Mouse (Mus musculus) lung, embryonic 16.5 days (tissue): Measurements from ENCODE around the gene Tctex1d2. TPM values are rescaled to one million over a fixed set of nuclear protein-coding genes. Genes with fewer than 3 reads are reported as not detected.

Experiments used
- ATAC-seq: fragments of 200-750 bp; cut with Nextera tagmentation; 2 replicates; pipeline ENCODE4 v1.8.0; 2017; ENCODE audit warnings: low read depth, mild to moderate bottlenecking, moderate library complexity
- H3K27ac ChIP-seq: fragments of 300-500 bp; sonication (generic); 2 replicates; pipeline ENCODE4 v1.5.1; 2014; ENCODE audit warnings: mild to moderate bottlenecking, control low read depth, low read length
- H3K27me3 ChIP-seq: fragments of 300-500 bp; sonication (generic); 2 replicates; pipeline ENCODE4 v1.6.1; 2014; ENCODE audit warnings: low read depth, low read length, mixed read lengths; ENCODE audit not compliant: control insufficient read depth, insufficient read depth
- H3K36me3 ChIP-seq: fragments of 300-500 bp; sonication (generic); 2 replicates; pipeline ENCODE4 v1.6.1; 2014; ENCODE audit warnings: low read length; ENCODE audit not compliant: control insufficient read depth, insufficient read depth
- H3K4me1 ChIP-seq: fragments of 300-500 bp; sonication (generic); replicated peaks from 2 replicates; pipeline ENCODE4 v1.6.1; 2014; ENCODE audit warnings: low read length, mixed read lengths; ENCODE audit not compliant: control insufficient read depth, insufficient read depth
- H3K4me2 ChIP-seq: fragments of 300-500 bp; sonication (generic); 2 replicates; pipeline ENCODE4 v1.6.1; 2014; ENCODE audit warnings: low read depth, low read length, control low read depth
- H3K4me3 ChIP-seq: fragments of 300-500 bp; sonication (generic); 2 replicates; pipeline ENCODE4 v1.5.1; 2014; ENCODE audit warnings: mild to moderate bottlenecking, low read length, control low read depth
- H3K9ac ChIP-seq: fragments of 300-500 bp; sonication (generic); 2 replicates; pipeline ENCODE4 v1.6.1; 2014; ENCODE audit warnings: low read length, control low read depth
- H3K9me3 ChIP-seq: fragments of 300-500 bp; sonication (generic); 2 replicates; pipeline ENCODE4 v1.6.1; 2016; ENCODE audit warnings: low read length; ENCODE audit not compliant: control insufficient read depth
- WGBS: fragments of 180-500 bp; shearing (Covaris S2); extraction: QIAGEN DNeasy Blood & Tissue Kit; methylation state at CpG from one replicate; pipeline ENCODE4 v1.1.7; 2014; 5-methylcytosine and 5-hydroxymethylcytosine counted together
- polyA plus RNA-seq: library from polyadenylated mRNA; unstranded; fragments of >200 nt; fragmentation: Nextera tagmentation; extraction: Ambion mirVana; gene quantifications from 2 replicates; pipeline ENCODE4 v1.2.1, GENCODE M21; 2015

Tctex1d2 gene
- polyA plus RNA-seq, 1 experiment from 2014 or later, result 31.8 TPM

- Histone ChIP-seq H3K36me3 (no peaks in the 10 kb centered on the region), H3K4me1 (peaks cover 6% of the 10 kb centered on the region; the same call in 1 of the 2 replicates), H3K27me3 (no peaks in the 10 kb centered on the region), H3K4me3 (no peak overlapping the region), H3K4me2 (no peak overlapping the region), H3K9me3 (no peaks in the 10 kb centered on the region), H3K9ac (no peak overlapping the region), H3K27ac (no peak overlapping the region)
- WGBS, result 26% methylated on average over 1 of the region's 1 CpGs
- ATAC-seq, result no peak
Measured at GRCm38 (mm10) chr16:32417457-32417856, 2.0 kb upstream of the Tctex1d2 start.

- peaks cover 11% of the 10 kb centered on the region; the same call in 1 of the 2 replicates for H3K4me1 ChIP-seq
- WGBS, result 85% methylated on average over 3 of the region's 3 CpGs
- no peaks in the 10 kb centered on the region for H3K36me3 ChIP-seq
- no peaks in the 10 kb centered on the region for H3K9me3 ChIP-seq
- no peak overlapping the region for H3K27ac ChIP-seq
- H3K9ac ChIP-seq, result no peak overlapping the region
- no peak overlapping the region for H3K4me2 ChIP-seq
- H3K4me3 ChIP-seq, result no peak overlapping the region
- ATAC-seq, result no peak
- H3K27me3 ChIP-seq, result no peaks in the 10 kb centered on the region
Measured at GRCm38 (mm10) chr16:32427506-32427905, 8.0 kb downstream of the Tctex1d2 start.

GRCm38 (mm10) chr16:32430474-32431046 is 11.1 kb downstream of the Tctex1d2 start, which contains the start of gene Pcyt1a:
TSS of gene Pcyt1a (plus strand) at chr16:32430921.
- Histone ChIP-seq H3K4me1 (peaks cover 21% of the 10 kb centered on the region), H3K36me3 (no peaks in the 10 kb centered on the region), H3K27ac (peak within 1 kb of the TSS; percentile 75), H3K9ac (peak within 1 kb of the TSS; percentile 91), H3K4me2 (peak within 1 kb of the TSS; percentile 92), H3K4me3 (peak within 1 kb of the TSS; percentile 91), H3K27me3 (no peaks in the 10 kb centered on the region), H3K9me3 (no peaks in the 10 kb centered on the region)
- under 1% methylated on average over 54 of the region's 54 CpGs for WGBS
- ATAC-seq, result peak; percentile 96

- Histone ChIP-seq H3K4me2 (peak overlapping the region; percentile 92), H3K36me3 (no peaks in the 10 kb centered on the region), H3K27me3 (no peaks in the 10 kb centered on the region), H3K4me1 (peaks cover 21% of the 10 kb centered on the region), H3K9ac (peak overlapping the region; percentile 91), H3K27ac (peak overlapping the region; percentile 75), H3K9me3 (no peaks in the 10 kb centered on the region), H3K4me3 (peak overlapping the region; percentile 91)
- WGBS, result under 1% methylated on average over 28 of the region's 28 CpGs
- ATAC-seq, result peak; percentile 24
Measured at GRCm38 (mm10) chr16:32431047-32431591, 11.6 kb downstream of the Tctex1d2 start.

GRCm38 (mm10) chr16:32431926-32432325 is 12.4 kb downstream of the Tctex1d2 start:
- WGBS, result 94% methylated on average over 1 of the region's 1 CpGs
- H3K4me3 ChIP-seq, result peak overlapping the region; percentile 91
- H3K27ac ChIP-seq, result no peak overlapping the region
- no peak overlapping the region; the same call in 1 of the 2 replicates for H3K9ac ChIP-seq
- H3K36me3 ChIP-seq, result no peaks in the 10 kb centered on the region
- no peaks in the 10 kb centered on the region for H3K27me3 ChIP-seq
- no peaks in the 10 kb centered on the region for H3K9me3 ChIP-seq
- peak overlapping the region; percentile 92 for H3K4me2 ChIP-seq
- H3K4me1 ChIP-seq, result peaks cover 21% of the 10 kb centered on the region
- ATAC-seq, result no peak

- 69% methylated on average over 2 of the region's 2 CpGs for WGBS
- Histone ChIP-seq H3K4me2 (peak overlapping the region; percentile 31), H3K9ac (no peak overlapping the region), H3K9me3 (no peaks in the 10 kb centered on the region), H3K4me1 (peaks cover 21% of the 10 kb centered on the region), H3K36me3 (no peaks in the 10 kb centered on the region), H3K27me3 (no peaks in the 10 kb centered on the region), H3K27ac (peak overlapping the region; percentile 85), H3K4me3 (no peak overlapping the region)
- ATAC-seq, result no peak
Measured at GRCm38 (mm10) chr16:32433138-32433537, 13.6 kb downstream of the Tctex1d2 start.

GRCm38 (mm10) chr16:32434066-32434465 is 14.6 kb downstream of the Tctex1d2 start:
- H3K4me3 ChIP-seq, result no peak overlapping the region
- no peaks in the 10 kb centered on the region for H3K9me3 ChIP-seq
- no peaks in the 10 kb centered on the region for H3K36me3 ChIP-seq
- H3K27ac ChIP-seq, result peak overlapping the region; percentile 55
- H3K27me3 ChIP-seq, result no peaks in the 10 kb centered on the region
- WGBS, result 17% methylated on average over 6 of the region's 6 CpGs
- H3K9ac ChIP-seq, result no peak overlapping the region
- ATAC-seq, result peak; percentile 67
- H3K4me1 ChIP-seq, result peaks cover 21% of the 10 kb centered on the region
- 0 out of 2 replicates have a peak overlapping the region, but pooled peaks have one; percentile 36 for H3K4me2 ChIP-seq

GRCm38 (mm10) chr16:32434691-32435090 is 15.2 kb downstream of the Tctex1d2 start:
- H3K9ac ChIP-seq, result no peak overlapping the region
- no peaks in the 10 kb centered on the region for H3K27me3 ChIP-seq
- H3K9me3 ChIP-seq, result no peaks in the 10 kb centered on the region
- peak overlapping the region; percentile 8; the same call in 1 of the 2 replicates for H3K27ac ChIP-seq
- no peaks in the 10 kb centered on the region for H3K36me3 ChIP-seq
- ATAC-seq, result no peak
- H3K4me1 ChIP-seq, result peaks cover 20% of the 10 kb centered on the region
- H3K4me3 ChIP-seq, result no peak overlapping the region
- no peak overlapping the region for H3K4me2 ChIP-seq

- no peak for ATAC-seq
- H3K27me3 ChIP-seq, result no peaks in the 10 kb centered on the region
- no peaks in the 10 kb centered on the region for H3K36me3 ChIP-seq
- no peaks in the 10 kb centered on the region for H3K9me3 ChIP-seq
- no peak overlapping the region for H3K4me3 ChIP-seq
- H3K9ac ChIP-seq, result no peak overlapping the region
- no peak overlapping the region for H3K4me2 ChIP-seq
- H3K27ac ChIP-seq, result no peak overlapping the region
- WGBS, result 50% methylated on average over 1 of the region's 1 CpGs
- H3K4me1 ChIP-seq, result peaks cover 15% of the 10 kb centered on the region
Measured at GRCm38 (mm10) chr16:32436657-32437056, 17.2 kb downstream of the Tctex1d2 start.
